Comparison of ENCODE assay signal across 24 mouse cellular contexts in the genomic region with DNA sequence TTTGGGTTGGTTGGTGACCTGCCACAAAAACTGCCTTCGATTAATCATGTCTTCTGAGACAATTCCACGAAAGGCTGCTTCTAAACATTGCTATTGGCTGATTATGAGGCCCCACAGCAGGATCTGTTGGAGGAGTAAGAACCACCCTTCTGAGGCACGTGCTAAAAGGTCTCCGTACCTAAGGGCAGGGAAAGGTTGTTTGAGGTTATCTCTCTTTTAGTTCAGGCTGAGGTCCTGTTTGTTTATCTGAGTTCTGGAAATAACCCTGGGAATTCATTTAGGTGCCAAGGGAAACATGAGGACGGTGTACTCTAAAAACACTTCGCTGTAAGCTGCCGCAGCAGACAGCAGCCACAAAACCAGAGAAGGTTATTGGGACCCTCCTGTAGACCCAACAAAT. TPM values are rescaled to one million over a fixed set of nuclear protein-coding genes. Genes with fewer than 3 reads are reported as not detected.
A peak's percentile ranks its signal among the peaks of the same experiment; 100 is the strongest.
DNase-seq lines count a peak whose midpoint lies in the region; ATAC-seq and TF ChIP-seq lines count a peak whose summit lies in the region.
"Had no signal": no experiment of that assay in that cellular context is flagged by ENCODE, and none has a peak within 500 bp of the region (broad histone marks: within the 10 kb centered on the region; RNA-seq: fewer than 3 reads in every experiment).

No protein-coding gene starts in this region.

- H3K9ac ChIP-seq in liver, adult 2 months (ENCODE audit: low read depth, low read length) = peak overlapping the region; percentile 26; the same call in 1 of the 2 replicates
- H3K9ac ChIP-seq in liver, embryonic 12.5 days = no peak overlapping the region
- no peak overlapping the region for H3K9ac ChIP-seq in hindbrain, embryonic 12.5 days
- H3K9ac ChIP-seq: embryonic facial prominence, embryonic 15.5 days; hindbrain, embryonic 13.5 days; neural tube, embryonic 13.5 days had no signal

- peak; percentile 18 to 44 for DNase-seq in gastrocnemius, adult 8-10 months (ENCODE audit: low spot score in 2 of 2)
- DNase-seq in gastrocnemius, postnatal 36 days = no peak
- DNase-seq in liver, adult 2 months (ENCODE audit: extremely low read depth, low read depth, low spot score) = peak; percentile 98
- peak; percentile 73 to 76 for DNase-seq in heart, adult 9 months (ENCODE audit: low spot score in 2 of 2)
- peak; percentile 16 for DNase-seq in heart, postnatal 4 days
- DNase-seq: adrenal gland, postnatal 14 days; cerebellum, adult 9-10 months; kidney, adult 18-20 months; layer of hippocampus, adult 9-11 months; lung, adult 2 months; lung, postnatal 36 days; midbrain, embryonic 14.5 days; thymus, postnatal 14 days had no signal

- peaks cover 26% of the 10 kb centered on the region for H3K4me1 ChIP-seq in liver, adult 2 months (ENCODE audit: control insufficient read depth, insufficient read depth, low read length)
- 0 out of 2 replicates have a peak, but pooled peaks cover 5% of the 10 kb centered on the region for H3K4me1 ChIP-seq in liver, embryonic 12.5 days
- no peaks in the 10 kb centered on the region for H3K4me1 ChIP-seq in hindbrain, embryonic 12.5 days
- H3K4me1 ChIP-seq: embryonic facial prominence, embryonic 15.5 days; hindbrain, embryonic 13.5 days; limb, embryonic 10.5 days; neural tube, embryonic 13.5 days had no signal

- ATAC-seq in liver, embryonic 12.5 days = no peak
- ATAC-seq in hindbrain, embryonic 12.5 days (ENCODE audit: low FRiP score) = no peak
- ATAC-seq: CD4-positive, CD25-positive, alpha-beta regulatory T cell, adult 4 months; forebrain, embryonic 14.5 days had no signal

- TF ChIP-seq POLR2A in liver, adult 2 months (IDR thresholded peaks at IDR 0.05; ENCODE audit: extremely low read depth, insufficient read depth, low read length) = no peak

- H3K4me2 ChIP-seq in liver, embryonic 12.5 days = no peak overlapping the region
- no peak overlapping the region for H3K4me2 ChIP-seq in hindbrain, embryonic 12.5 days (replicated peaks)
- H3K4me2 ChIP-seq: embryonic facial prominence, embryonic 15.5 days; hindbrain, embryonic 13.5 days; liver, embryonic 11.5 days; neural tube, embryonic 13.5 days had no signal

- peak overlapping the region; percentile 68 for H3K27ac ChIP-seq in liver, adult 2 months (replicated peaks; ENCODE audit: insufficient read depth, low read depth, low read length)
- H3K27ac ChIP-seq in liver, embryonic 12.5 days = no peak overlapping the region
- H3K27ac ChIP-seq in hindbrain, embryonic 12.5 days = no peak overlapping the region
- H3K27ac ChIP-seq: embryonic facial prominence, embryonic 15.5 days; hindbrain, embryonic 13.5 days; kidney, postnatal 0 days; limb, embryonic 10.5 days; neural tube, embryonic 13.5 days had no signal

- no peaks in the 10 kb centered on the region for H3K36me3 ChIP-seq in liver, adult 2 months (ENCODE audit: control insufficient read depth, insufficient read depth, low read length)
- no peaks in the 10 kb centered on the region for H3K36me3 ChIP-seq in liver, embryonic 12.5 days
- H3K36me3 ChIP-seq in hindbrain, embryonic 12.5 days = no peaks in the 10 kb centered on the region
- H3K36me3 ChIP-seq: embryonic facial prominence, embryonic 15.5 days; hindbrain, embryonic 13.5 days; limb, embryonic 10.5 days; neural tube, embryonic 13.5 days had no signal

- H3K27me3 ChIP-seq in liver, adult 2 months (ENCODE audit: control insufficient read depth, insufficient read depth, low read length) = no peaks in the 10 kb centered on the region
- H3K27me3 ChIP-seq in liver, embryonic 12.5 days (replicated peaks) = no peaks in the 10 kb centered on the region
- no peaks in the 10 kb centered on the region for H3K27me3 ChIP-seq in hindbrain, embryonic 12.5 days
- H3K27me3 ChIP-seq: embryonic facial prominence, embryonic 15.5 days; hindbrain, embryonic 13.5 days; neural tube, embryonic 13.5 days had no signal

- intact Hi-C loops in gastrocnemius, postnatal 36 days (cut with DNase I) = loop anchor here (10.0 kb wide), 1 partner anchor 55 kb away; a partner anchor contains a TSS

- no peaks in the 10 kb centered on the region for H3K79me2 ChIP-seq in liver, adult 2 months (ENCODE audit: control insufficient read depth, insufficient read depth, low read length)

- WGBS in liver, adult 2 months = 16% methylated on average over 7 of the region's 7 CpGs
- 70% methylated on average over 7 of the region's 7 CpGs for WGBS in liver, embryonic 12.5 days (ENCODE audit: insufficient replicate concordance)
- 87% methylated on average over 7 of the region's 7 CpGs for WGBS in hindbrain, embryonic 12.5 days

- no peak overlapping the region for H3K4me3 ChIP-seq in liver, adult 2 months (ENCODE audit: insufficient read depth, low read depth, low read length)
- no peak overlapping the region for H3K4me3 ChIP-seq in liver, embryonic 12.5 days
- H3K4me3 ChIP-seq in hindbrain, embryonic 12.5 days = no peak overlapping the region
- H3K4me3 ChIP-seq: embryonic facial prominence, embryonic 15.5 days; hindbrain, embryonic 13.5 days; limb, embryonic 10.5 days; megakaryocyte, embryonic 14.5 days; neural tube, embryonic 13.5 days had no signal

- H3K9me3 ChIP-seq in liver, embryonic 12.5 days (replicated peaks) = no peaks in the 10 kb centered on the region
- H3K9me3 ChIP-seq in hindbrain, embryonic 12.5 days (replicated peaks) = no peaks in the 10 kb centered on the region
- H3K9me3 ChIP-seq: embryonic facial prominence, embryonic 15.5 days; hindbrain, embryonic 13.5 days; limb, embryonic 10.5 days; megakaryocyte, embryonic 14.5 days; neural tube, embryonic 13.5 days had no signal

- TF ChIP-seq CTCF in liver, adult 2 months (IDR thresholded peaks at IDR 0.05; ENCODE audit: low read depth, low read length) = no peak

RNA-seq across cellular contexts. Expression of a gene that starts 47.4 kb away (rescaled TPM):
- total RNA-seq in gastrocnemius, adult 8-10 months (2022) = 1 to 10 TPM; 5.6 to 9.8 (median 7.0) TPM
- total RNA-seq in gastrocnemius, postnatal 36 days (2021) = 1 to 10 TPM; 4.2 to 4.6 TPM
- total RNA-seq in liver, adult 2 months (2014; rRNA removed) = 14.1 and 17.1 TPM in 2 replicates
- polyA plus RNA-seq in liver, adult 2 months (2012; rRNA removed) = 7.6 and 8.7 TPM in 2 replicates
- polyA plus RNA-seq in liver, embryonic 12.5 days (2016; fragmentation: Nextera tagmentation; extraction: Ambion mirVana) = 9.5 and 11.6 TPM in 2 replicates
- 1 to 10 TPM; 5.3 to 7.4 TPM for total RNA-seq in heart, postnatal 4 days (2021)
- 18.4 and 19.9 TPM in 2 replicates for polyA plus RNA-seq in hindbrain, embryonic 12.5 days (2016; fragmentation: Nextera tagmentation; extraction: Ambion mirVana)

RNA-seq across cellular contexts. Expression of a gene that starts 51.8 kb away (rescaled TPM):
- 100 to 1,000 TPM; 207 to 271 (median 240) TPM for total RNA-seq in gastrocnemius, adult 8-10 months (2022)
- 100 to 1,000 TPM; 182 to 223 TPM for total RNA-seq in gastrocnemius, postnatal 36 days (2021)
- 95.9 and 237 TPM in 2 replicates for total RNA-seq in liver, adult 2 months (2014; rRNA removed)
- 6.6 and 11.0 TPM in 2 replicates for polyA plus RNA-seq in liver, adult 2 months (2012; rRNA removed)
- 50.6 and 56.2 TPM in 2 replicates for polyA plus RNA-seq in liver, embryonic 12.5 days (2016; fragmentation: Nextera tagmentation; extraction: Ambion mirVana)
- 10 to 100 TPM; 62.0 to 71.1 TPM for total RNA-seq in heart, postnatal 4 days (2021)
- 71.0 and 82.5 TPM in 2 replicates for polyA plus RNA-seq in hindbrain, embryonic 12.5 days (2016; fragmentation: Nextera tagmentation; extraction: Ambion mirVana)

Comparison
In these comparisons a context has a peak if more than half of its experiments do, and no peak if none do; other contexts are left out.
1. DNase-seq: peak in gastrocnemius, adult 8-10 months (2 of 2), liver, adult 2 months (single experiment), heart, adult 9 months (2 of 2) and heart, postnatal 4 days (single experiment); none in gastrocnemius, postnatal 36 days (0 of 2).